Mouse (Mus musculus): ENCODE results near the gene Syne2.

The Syne2 gene

GRCm38 (mm10) chr12:76046561-76046960, 228.6 kb downstream of the Syne2 start:
- DNase-seq (ENCODE audit: low spot score in 2 of 2), result no peak

DNA sequence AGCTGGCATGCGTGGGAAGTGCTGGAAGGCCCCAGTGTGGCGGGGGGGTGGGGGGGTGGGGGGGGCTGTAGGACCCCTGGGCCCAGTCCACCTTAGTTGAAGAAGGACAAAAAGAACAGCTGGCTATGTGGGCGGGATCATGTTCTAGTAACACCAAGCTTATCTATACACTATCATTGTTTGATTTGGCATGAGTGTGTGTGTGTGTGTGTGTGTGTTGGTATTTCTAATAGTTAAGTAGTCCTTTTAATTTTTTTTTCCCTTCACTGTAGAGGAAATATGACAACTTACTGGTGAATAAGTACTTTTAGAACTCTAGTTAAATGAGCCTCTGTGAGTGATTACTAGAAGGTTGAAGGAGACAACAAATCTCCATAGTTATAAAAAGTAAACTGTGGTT, 230.0 kb downstream of the Syne2 start:
- no peak for DNase-seq (ENCODE audit: low spot score in 2 of 2)

- DNase-seq (ENCODE audit: low spot score in 2 of 2), result no peak
Observed at GRCm38 (mm10) chr12:76048672-76049071, 230.7 kb downstream of the Syne2 start.

GRCm38 (mm10) chr12:76049343-76049742, 231.4 kb downstream of the Syne2 start:
- no peak for DNase-seq (ENCODE audit: low spot score in 2 of 2)

- DNase-seq (ENCODE audit: low spot score in 2 of 2), result no peak
Observed at GRCm38 (mm10) chr12:76051879-76052278, 233.9 kb downstream of the Syne2 start.

DNA sequence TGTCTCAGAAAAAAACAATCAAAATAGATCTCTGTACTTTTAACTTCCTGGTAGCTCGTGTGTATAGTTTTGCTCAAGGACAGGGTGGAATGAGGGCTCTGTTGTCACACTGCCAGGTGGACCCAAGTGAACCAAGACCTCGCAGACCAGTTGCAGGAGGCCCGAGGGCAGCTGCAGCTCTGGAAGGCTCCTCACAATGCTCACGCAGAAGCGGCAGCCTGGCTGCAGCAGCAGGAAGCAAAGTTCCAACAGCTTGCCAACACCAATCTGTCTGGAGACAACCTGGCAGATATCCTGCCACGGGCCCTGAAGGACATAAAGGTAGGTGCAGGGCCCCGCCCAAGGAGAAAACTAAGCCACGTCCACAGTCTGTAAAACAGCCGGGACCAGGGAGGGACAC, 236.7 kb downstream of the Syne2 start:
- no peak for DNase-seq (ENCODE audit: low spot score in 2 of 2)

GRCm38 (mm10) chr12:76063001-76063400, 245.1 kb downstream of the Syne2 start:
- no peak for DNase-seq (ENCODE audit: low spot score in 2 of 2)

GRCm38 (mm10) chr12:76070386-76070785, 252.5 kb downstream of the Syne2 start:
- DNase-seq (ENCODE audit: low spot score in 2 of 2), result no peak

DNA sequence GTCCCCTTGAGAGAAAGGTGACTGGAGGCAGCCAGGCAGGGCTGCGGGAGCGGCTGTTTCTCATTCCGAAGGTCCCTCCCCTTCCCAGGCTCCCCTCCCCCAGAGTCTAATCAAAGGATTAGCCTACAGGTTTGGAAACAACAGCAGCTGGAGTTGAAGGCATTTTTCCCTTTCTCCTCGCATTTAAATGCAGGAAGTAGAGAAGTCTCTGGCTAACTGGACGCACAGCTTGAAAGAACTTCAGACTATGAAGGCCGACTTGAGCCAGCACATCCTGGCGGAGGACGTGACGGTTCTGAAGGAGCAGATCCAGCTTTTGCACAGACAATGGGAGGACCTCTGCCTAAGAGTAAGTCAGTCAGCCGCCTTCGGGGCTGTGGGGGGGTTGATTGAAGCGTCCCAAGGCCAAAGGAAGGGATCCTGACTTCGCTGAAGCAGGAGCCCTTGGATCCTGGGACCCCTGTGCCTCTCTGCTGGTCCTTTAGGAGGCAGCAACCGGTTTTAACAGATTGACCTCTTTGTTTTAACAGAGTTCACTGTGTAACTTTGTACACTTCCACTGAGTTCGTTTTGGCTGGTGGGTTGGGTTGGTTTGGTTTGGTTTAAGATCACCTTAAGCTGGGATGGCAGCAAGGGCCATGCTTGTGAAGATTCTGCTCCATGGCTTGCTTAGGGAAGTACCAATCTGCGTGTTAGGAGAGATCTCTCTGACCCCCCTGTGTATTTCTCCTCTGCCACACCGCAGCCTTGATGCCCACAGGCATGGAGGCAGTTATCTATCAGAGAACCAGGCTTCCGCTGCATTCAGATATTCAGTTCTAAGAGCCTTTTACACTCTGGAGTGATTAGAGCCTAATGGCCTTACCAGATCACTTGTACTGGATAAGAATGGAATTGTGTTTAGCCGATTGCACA, 254.3 kb downstream of the Syne2 start:
- no peak for DNase-seq (ENCODE audit: low spot score in 2 of 2)

DNA sequence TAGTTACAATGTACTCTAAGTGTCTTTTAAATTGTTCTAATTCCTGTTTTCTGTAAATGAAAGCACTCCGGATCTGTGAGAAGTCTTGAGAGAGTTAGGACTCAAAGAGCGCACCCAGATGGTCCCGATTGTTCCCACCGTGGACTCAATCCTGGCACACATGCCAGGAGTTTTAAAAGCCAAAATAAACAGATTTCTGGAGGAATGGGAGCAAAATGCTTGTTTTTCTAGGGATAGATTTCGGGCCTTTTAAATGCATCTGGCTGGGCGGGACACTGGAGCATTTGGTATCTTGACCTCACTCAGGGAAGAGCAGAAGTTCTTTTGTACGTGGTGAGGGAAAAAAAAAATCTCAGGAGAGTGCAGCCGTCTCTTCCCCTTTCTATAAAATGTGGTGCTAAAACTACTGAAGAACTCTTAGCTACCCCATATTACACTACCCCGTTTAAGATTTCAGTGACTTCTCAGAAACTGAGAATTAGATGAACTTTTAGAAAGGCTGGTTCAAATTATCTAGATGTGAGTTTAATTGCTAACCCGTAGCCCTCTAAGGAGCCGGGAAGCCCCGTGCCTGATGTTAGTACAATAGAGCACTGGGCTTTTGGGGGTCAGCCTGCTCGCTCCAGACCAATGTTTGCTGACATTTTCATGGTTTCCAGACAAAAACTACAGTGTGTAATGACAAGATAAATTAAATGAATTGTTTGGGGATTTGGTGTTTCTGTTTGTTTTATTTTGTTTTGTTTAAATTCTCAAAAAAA, 255.3 kb downstream of the Syne2 start:
- DNase-seq (ENCODE audit: low spot score in 2 of 2), result no peak

DNA sequence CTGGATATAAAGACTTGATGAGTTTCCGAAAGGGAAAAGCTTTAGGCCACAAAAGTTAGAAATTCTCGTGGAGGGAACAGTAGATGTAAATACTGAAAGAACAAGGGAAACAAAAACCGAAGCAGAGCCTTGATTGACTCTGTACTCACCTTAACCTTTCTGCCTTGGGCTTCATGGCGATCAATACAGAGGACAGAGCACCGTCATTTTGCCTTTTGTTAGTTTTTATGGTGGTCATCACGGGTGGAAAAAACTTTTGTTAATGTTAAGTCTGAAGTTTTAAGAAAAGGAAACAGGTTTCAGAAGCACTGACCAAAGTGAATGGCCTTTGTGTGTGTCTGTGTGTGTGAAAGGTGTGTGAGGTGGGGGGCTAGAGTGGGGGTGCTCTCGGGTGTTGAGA, 256.0 kb downstream of the Syne2 start:
- no peak for DNase-seq (ENCODE audit: low spot score in 2 of 2)

- no peak for DNase-seq (ENCODE audit: low spot score in 2 of 2)
Observed at GRCm38 (mm10) chr12:76080876-76081556, 263.1 kb downstream of the Syne2 start.

DNA sequence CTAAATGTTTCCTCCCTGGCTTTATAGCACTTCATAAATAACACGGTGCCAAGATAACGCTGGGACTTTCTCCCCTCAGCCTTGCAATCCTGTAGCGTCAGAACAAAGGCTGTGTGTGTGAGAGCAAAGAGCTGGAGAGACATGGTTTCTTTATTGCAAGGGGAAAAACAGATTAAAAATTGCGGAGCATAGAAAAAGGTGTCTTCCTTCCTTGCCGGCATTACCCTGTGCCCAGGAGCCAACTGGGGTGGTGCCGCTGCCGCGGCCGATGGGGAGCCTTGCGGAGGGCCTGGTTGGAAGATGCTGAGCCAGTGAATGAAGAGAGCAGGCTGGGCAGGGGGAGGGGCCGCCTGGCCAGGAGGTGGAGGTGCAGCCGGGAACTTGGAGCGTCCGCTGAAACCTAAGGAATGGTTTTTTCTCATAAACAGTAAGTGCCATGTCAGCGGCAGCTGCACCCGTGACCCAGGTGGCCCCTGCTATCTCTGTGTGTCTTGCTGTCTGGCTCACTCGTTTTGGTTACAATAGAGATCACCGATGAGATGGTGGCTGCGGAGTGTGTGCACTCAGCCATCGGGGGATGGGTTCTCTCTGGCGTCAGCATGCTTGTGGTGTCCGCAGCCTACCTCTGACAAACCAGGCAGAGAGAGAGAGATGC, 263.8 kb downstream of the Syne2 start:
- DNase-seq (ENCODE audit: low spot score in 2 of 2), result peak; percentile 82 to 87

DNA sequence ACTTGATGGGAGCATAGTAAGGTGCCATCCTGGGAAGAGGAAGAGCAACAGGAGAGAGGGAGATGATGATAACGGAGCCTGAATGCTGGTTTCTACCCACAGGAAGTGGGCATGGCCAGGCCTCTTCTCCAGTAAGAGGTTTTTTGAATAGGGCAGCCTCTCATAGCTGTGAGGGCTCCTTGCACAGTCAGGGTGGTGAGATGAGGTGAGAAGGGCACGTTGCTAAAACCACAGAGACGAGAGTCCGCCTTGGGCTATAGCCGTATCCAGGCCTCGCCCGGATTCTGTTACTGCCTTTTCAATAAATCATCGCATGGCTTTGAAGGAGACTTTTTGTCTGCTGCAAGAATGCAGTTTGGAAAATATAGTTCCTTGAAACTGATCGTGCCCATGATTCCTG, 267.1 kb downstream of the Syne2 start:
- DNase-seq (ENCODE audit: low spot score in 2 of 2), result no peak

GRCm38 (mm10) chr12:76085956-76086905, 268.3 kb downstream of the Syne2 start:
- DNase-seq (ENCODE audit: low spot score in 2 of 2), result no peak

DNA sequence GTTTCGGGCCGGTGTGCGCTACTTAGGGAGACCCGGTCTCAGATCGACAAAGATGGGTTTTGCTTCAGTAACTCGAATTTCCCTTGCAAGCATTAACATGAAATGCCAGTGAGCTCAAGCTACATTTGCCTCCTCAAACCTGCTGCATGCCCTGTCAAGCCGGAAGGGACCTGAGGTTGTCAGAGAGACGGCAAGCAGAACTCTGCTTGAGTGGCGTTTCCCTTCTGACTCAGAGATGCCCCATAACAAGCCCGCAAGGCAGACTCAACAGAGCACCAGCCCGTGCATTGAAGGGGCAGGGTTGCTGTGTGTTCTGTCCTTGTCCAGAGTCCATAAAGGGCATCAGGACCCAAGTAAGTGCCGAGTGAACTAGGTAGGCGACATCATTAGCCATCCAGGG, 269.1 kb downstream of the Syne2 start:
- no peak for DNase-seq (ENCODE audit: low spot score in 2 of 2)

DNA sequence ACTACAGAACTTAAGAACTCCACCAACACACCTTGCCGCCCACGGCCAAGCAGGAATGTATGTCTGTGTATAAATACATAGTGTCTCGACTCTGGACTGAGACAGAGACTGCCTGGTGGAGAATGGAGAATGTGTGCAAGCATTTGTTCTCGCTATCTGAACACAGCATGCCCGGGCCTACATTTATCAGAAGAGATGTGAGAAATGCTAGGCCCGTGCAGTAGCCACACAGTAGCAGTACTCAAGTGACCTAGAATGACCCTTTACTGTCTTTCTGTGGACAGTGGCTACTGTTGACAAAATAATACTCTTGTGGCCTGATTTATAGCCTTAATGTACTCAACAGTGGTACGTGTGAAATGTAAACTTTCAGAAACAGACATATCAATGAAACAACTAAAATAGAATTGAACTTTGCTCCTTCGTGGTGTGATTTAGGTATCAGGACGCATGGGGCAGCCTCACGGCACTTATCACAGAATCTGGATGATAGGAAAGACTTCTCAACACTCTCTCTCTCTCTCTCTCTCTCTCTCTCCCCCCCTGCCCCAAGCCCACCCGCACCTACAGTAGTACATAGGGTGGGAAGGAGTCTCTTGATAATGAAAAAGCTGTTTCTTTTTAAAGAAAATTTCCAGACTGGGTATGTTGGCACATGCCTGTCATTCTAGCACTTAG, 275.0 kb downstream of the Syne2 start:
- no peak for DNase-seq (ENCODE audit: low spot score in 2 of 2)

GRCm38 (mm10) chr12:76093613-76094588, 276.0 kb downstream of the Syne2 start:
- no peak for DNase-seq (ENCODE audit: low spot score in 2 of 2)
